Mouse (Mus musculus) megakaryocyte, embryonic 14.5 days (primary cell): ENCODE measurements around the gene Plekhh1.

Experiments used
- FLI1 ChIP-seq: IDR thresholded peaks from 2 replicates; pipeline ENCODE4 v1.6.1; 2012; ENCODE audit warnings: low read length, inconsistent platforms, mixed read lengths
- GATA1 ChIP-seq: IDR thresholded peaks from 3 replicates; pipeline ENCODE4 v1.6.1; 2012; ENCODE audit warnings: mixed read lengths, low read length, inconsistent platforms, borderline replicate concordance

DNA sequence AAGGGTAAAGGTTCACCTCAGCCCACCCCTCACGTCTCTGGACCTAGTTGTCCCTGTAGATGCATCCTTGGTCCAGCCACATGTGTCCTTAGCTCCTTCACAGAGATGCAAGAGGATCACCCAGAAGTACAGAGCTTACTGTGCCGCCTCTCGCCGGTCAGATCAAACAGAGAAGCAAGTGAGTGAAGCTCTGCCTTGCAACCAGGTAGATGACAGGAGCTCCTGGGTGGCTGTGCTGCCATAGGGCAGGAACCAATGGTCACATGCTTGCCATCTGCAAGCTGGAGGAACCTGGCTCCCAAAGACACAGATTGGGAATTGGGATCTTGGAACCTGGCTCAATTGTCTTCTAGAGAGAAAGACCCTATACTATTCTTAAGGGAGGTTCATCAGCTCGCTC is 23.5 kb upstream of the Plekhh1 start:
- TF ChIP-seq GATA1 (no peak), FLI1 (no peak)
